Mouse (Mus musculus): ENCODE results near the gene Gm17657. TPM values are rescaled to one million over a fixed set of nuclear protein-coding genes. Genes with fewer than 3 reads are reported as not detected.

Gene Gm17657
- polyA plus RNA-seq, 1 experiment from 2014 or later: not detected

DNA sequence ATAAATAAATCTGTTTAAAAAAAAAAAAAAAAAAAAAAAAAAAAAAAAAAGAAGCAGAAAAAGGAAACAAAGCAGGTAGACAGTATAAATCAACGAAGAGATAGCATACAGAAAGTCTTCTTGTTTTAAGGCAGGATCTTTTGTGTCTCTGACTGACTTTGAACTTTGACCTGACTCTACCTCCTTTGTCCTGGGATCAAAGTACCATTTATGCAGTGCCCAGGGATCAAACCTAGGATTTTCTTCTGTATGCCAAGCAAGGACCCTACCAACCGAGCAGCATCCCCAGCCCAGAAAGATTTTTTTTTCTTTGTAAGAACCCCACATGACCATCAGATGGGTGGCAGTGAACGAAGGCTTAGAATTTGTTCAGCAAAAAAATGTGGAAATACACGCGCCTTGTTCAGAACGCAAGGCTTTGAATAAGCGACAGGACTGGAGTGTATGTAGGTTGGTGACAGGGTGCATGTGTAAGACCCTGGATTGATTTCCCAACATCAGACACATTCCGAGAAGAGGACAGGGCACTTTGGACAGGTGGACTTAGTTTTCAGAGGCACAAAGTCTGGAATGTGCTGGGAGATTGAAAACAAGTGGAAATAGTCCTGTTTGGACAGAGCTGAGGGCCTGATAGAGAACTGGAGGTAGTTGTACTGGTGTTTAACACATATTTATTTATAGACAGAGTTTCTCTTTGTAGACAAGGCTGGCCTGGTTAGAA is 61.0 kb downstream of the Gm17657 start:
- H3K36me3 ChIP-seq: peaks cover 5% of the 10 kb centered on the region
- 0 out of 2 replicates have a peak overlapping the region, but pooled peaks have one; percentile 89 for H3K4me3 ChIP-seq
- H3K27ac ChIP-seq: peak overlapping the region; percentile 98
- H3K9me3 ChIP-seq (replicated peaks): no peaks in the 10 kb centered on the region
- H3K27me3 ChIP-seq (ENCODE audit: low read depth, poor library complexity, severe bottlenecking): no peaks in the 10 kb centered on the region
- peaks cover 22% of the 10 kb centered on the region for H3K4me1 ChIP-seq
- WGBS: 84% methylated on average over 8 of the region's 8 CpGs
- no peak for DNase-seq (ENCODE audit: low spot score)

- Histone ChIP-seq H3K4me3 (no peak overlapping the region), H3K27ac (no peak overlapping the region), H3K4me1 (peaks cover 19% of the 10 kb centered on the region), H3K36me3 (no peaks in the 10 kb centered on the region), H3K27me3 (ENCODE audit: low read depth, poor library complexity, severe bottlenecking) (no peaks in the 10 kb centered on the region), H3K9me3 (replicated peaks) (no peaks in the 10 kb centered on the region; the same call in 1 of the 2 replicates)
- DNase-seq (ENCODE audit: low spot score): no peak
- WGBS: 74% methylated on average over 3 of the region's 3 CpGs
Measured at GRCm38 (mm10) chr17:29485336-29486233, 63.9 kb downstream of the Gm17657 start.

DNA sequence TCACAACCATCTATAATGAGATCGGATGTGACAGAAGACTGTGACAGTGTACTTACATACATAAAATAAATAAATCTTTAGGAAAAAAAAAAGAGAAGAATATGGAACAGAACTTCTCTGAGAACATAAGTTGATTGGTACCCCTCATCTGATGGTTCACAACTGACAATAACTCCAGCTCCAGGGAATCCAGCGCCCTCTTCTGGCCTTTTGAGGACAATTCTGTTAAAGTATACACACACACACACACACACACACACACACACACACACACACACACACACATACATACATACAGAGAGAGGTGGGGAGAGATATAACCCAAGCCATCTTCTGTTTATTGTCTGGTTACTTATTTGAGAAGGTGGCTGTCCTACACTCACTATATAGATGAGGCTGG is 65.0 kb downstream of the Gm17657 start:
- Histone ChIP-seq H3K27ac (no peak overlapping the region), H3K27me3 (ENCODE audit: low read depth, poor library complexity, severe bottlenecking) (no peaks in the 10 kb centered on the region), H3K36me3 (no peaks in the 10 kb centered on the region), H3K9me3 (replicated peaks) (no peaks in the 10 kb centered on the region; the same call in 1 of the 2 replicates), H3K4me1 (peaks cover 16% of the 10 kb centered on the region), H3K4me3 (no peak overlapping the region)
- WGBS: 89% methylated on average over 2 of the region's 2 CpGs
- no peak for DNase-seq (ENCODE audit: low spot score)

GRCm38 (mm10) chr17:29483282-29483681 is 66.2 kb downstream of the Gm17657 start:
- peaks cover 4% of the 10 kb centered on the region for H3K4me1 ChIP-seq
- no peaks in the 10 kb centered on the region for H3K36me3 ChIP-seq
- no peaks in the 10 kb centered on the region; the same call in 1 of the 2 replicates for H3K9me3 ChIP-seq (replicated peaks)
- no peak overlapping the region for H3K27ac ChIP-seq
- no peaks in the 10 kb centered on the region for H3K27me3 ChIP-seq (ENCODE audit: low read depth, poor library complexity, severe bottlenecking)
- 95% methylated on average over 2 of the region's 2 CpGs for WGBS
- no peak for DNase-seq (ENCODE audit: low spot score)
- H3K4me3 ChIP-seq: no peak overlapping the region

GRCm38 (mm10) chr17:29482632-29483031 is 66.8 kb downstream of the Gm17657 start:
- WGBS: 94% methylated on average over 7 of the region's 7 CpGs

GRCm38 (mm10) chr17:29480256-29480655 is 69.2 kb downstream of the Gm17657 start:
- H3K4me1 ChIP-seq: 0 out of 2 replicates have a peak, but pooled peaks cover 4% of the 10 kb centered on the region
- DNase-seq (ENCODE audit: low spot score): no peak
- WGBS: 88% methylated on average over 2 of the region's 2 CpGs
- H3K27ac ChIP-seq: no peak overlapping the region
- no peaks in the 10 kb centered on the region for H3K36me3 ChIP-seq
- no peaks in the 10 kb centered on the region for H3K27me3 ChIP-seq (ENCODE audit: low read depth, poor library complexity, severe bottlenecking)
- no peaks in the 10 kb centered on the region; the same call in 1 of the 2 replicates for H3K9me3 ChIP-seq (replicated peaks)
- no peak overlapping the region for H3K4me3 ChIP-seq

More at GRCm38 (mm10) chr17:29482632-29483031, 66.8 kb downstream of the Gm17657 start:
- H3K27me3 ChIP-seq (ENCODE audit: low read depth, poor library complexity, severe bottlenecking): no peaks in the 10 kb centered on the region
- no peaks in the 10 kb centered on the region for H3K36me3 ChIP-seq
- no peaks in the 10 kb centered on the region; the same call in 1 of the 2 replicates for H3K9me3 ChIP-seq (replicated peaks)
- DNase-seq (ENCODE audit: low spot score): no peak
- no peak overlapping the region for H3K27ac ChIP-seq
- H3K4me3 ChIP-seq: no peak overlapping the region
- H3K4me1 ChIP-seq: 0 out of 2 replicates have a peak, but pooled peaks cover 4% of the 10 kb centered on the region

- H3K4me1 ChIP-seq: 0 out of 2 replicates have a peak, but pooled peaks cover 4% of the 10 kb centered on the region
Measured at GRCm38 (mm10) chr17:29478271-29478670, 71.2 kb downstream of the Gm17657 start.

GRCm38 (mm10) chr17:29477357-29477756 is 72.1 kb downstream of the Gm17657 start:
- 90% methylated on average over 10 of the region's 10 CpGs for WGBS
- Histone ChIP-seq H3K36me3 (no peaks in the 10 kb centered on the region), H3K27ac (no peak overlapping the region), H3K4me3 (no peak overlapping the region), H3K9me3 (replicated peaks) (no peaks in the 10 kb centered on the region; the same call in 1 of the 2 replicates), H3K27me3 (ENCODE audit: low read depth, poor library complexity, severe bottlenecking) (no peaks in the 10 kb centered on the region), H3K4me1 (0 out of 2 replicates have a peak, but pooled peaks cover 4% of the 10 kb centered on the region)
- DNase-seq (ENCODE audit: low spot score): no peak

More at GRCm38 (mm10) chr17:29478271-29478670, 71.2 kb downstream of the Gm17657 start:
- Histone ChIP-seq H3K4me3 (no peak overlapping the region), H3K27me3 (ENCODE audit: low read depth, poor library complexity, severe bottlenecking) (no peaks in the 10 kb centered on the region), H3K9me3 (replicated peaks) (no peaks in the 10 kb centered on the region; the same call in 1 of the 2 replicates), H3K36me3 (no peaks in the 10 kb centered on the region), H3K27ac (no peak overlapping the region)
- WGBS: 90% methylated on average over 4 of the region's 4 CpGs
- DNase-seq (ENCODE audit: low spot score): no peak

DNA sequence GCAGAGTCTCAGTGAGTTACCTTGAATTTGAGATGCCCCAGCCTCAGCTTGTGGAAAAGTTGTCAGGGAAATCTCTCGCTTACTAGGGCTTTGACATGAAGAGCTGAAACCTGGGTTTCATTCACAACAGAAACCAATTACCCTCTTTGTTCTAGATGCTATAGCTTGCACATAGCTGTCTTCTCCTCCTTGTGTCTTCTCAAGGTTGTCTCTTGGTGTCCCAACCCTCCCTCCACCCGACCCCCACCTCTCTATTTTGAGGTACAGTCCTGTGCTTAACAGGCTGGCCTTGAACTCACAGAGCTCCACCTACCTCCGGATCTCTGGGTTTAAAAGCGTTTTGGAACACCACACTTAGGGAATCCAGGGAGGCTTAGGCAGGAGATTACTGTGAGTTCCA is 73.0 kb downstream of the Gm17657 start:
- no peaks in the 10 kb centered on the region for H3K27me3 ChIP-seq (ENCODE audit: low read depth, poor library complexity, severe bottlenecking)
- no peak overlapping the region for H3K27ac ChIP-seq
- H3K9me3 ChIP-seq (replicated peaks): no peaks in the 10 kb centered on the region
- WGBS: 80% methylated on average over 4 of the region's 4 CpGs
- H3K4me3 ChIP-seq: no peak overlapping the region
- H3K4me1 ChIP-seq: 0 out of 2 replicates have a peak, but pooled peaks cover 3% of the 10 kb centered on the region
- no peak for DNase-seq (ENCODE audit: low spot score)
- H3K36me3 ChIP-seq: no peaks in the 10 kb centered on the region

GRCm38 (mm10) chr17:29475142-29475541 is 74.3 kb downstream of the Gm17657 start:
- Histone ChIP-seq H3K27ac (no peak overlapping the region), H3K4me1 (peaks cover 6% of the 10 kb centered on the region; the same call in 1 of the 2 replicates), H3K36me3 (no peaks in the 10 kb centered on the region), H3K27me3 (ENCODE audit: low read depth, poor library complexity, severe bottlenecking) (no peaks in the 10 kb centered on the region), H3K9me3 (replicated peaks) (no peaks in the 10 kb centered on the region), H3K4me3 (no peak overlapping the region)
- 94% methylated on average over 3 of the region's 3 CpGs for WGBS
- no peak for DNase-seq (ENCODE audit: low spot score)

DNA sequence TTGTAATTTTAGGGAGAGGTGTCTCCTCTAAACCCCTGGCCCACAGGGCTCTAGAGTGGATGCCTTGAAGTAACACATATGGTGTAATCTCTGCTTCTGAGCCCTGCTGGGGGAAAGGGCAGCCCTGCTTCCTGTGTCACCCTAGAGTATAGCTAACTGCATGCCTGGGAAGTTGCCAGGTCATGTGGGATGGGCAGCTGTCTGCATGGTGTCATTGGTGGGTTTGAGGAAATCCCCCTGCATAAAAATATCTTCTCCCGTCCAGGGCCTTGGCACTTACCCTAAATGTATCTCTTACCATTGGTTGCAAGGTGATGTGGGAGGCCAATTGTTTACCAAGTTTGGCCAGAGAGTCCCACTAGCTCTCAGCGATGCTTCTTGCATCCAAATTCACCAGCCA is 75.4 kb downstream of the Gm17657 start:
- WGBS: 87% methylated on average over 2 of the region's 2 CpGs
- no peaks in the 10 kb centered on the region for H3K27me3 ChIP-seq (ENCODE audit: low read depth, poor library complexity, severe bottlenecking)
- H3K4me1 ChIP-seq: peaks cover 16% of the 10 kb centered on the region
- H3K27ac ChIP-seq: no peak overlapping the region
- no peak overlapping the region for H3K4me3 ChIP-seq
- no peaks in the 10 kb centered on the region for H3K9me3 ChIP-seq (replicated peaks)
- no peaks in the 10 kb centered on the region for H3K36me3 ChIP-seq
- no peak for DNase-seq (ENCODE audit: low spot score)

DNA sequence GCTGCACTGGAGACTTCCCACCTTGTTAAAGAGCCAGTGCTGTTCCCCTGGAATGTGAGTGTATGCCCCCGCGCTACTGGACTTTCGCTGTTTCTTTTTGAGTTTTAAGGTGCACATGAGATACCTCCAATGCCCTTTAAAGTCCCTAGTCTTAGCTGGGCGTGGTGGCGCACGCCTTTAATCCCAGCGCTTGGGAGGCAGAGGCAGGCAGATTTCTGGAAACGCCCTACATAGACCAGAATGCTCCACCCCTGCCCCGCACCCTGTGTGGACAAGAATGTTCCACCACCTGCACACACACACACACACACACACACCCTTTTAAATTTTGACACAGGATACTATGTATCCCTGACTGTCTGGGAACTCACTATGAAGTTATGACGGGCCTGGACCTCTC is 76.0 kb downstream of the Gm17657 start:
- no peak for DNase-seq (ENCODE audit: low spot score)
- Histone ChIP-seq H3K4me3 (no peak overlapping the region), H3K36me3 (no peaks in the 10 kb centered on the region), H3K27me3 (ENCODE audit: low read depth, poor library complexity, severe bottlenecking) (no peaks in the 10 kb centered on the region), H3K9me3 (replicated peaks) (no peaks in the 10 kb centered on the region), H3K27ac (no peak overlapping the region), H3K4me1 (peaks cover 18% of the 10 kb centered on the region)
- 98% methylated on average over 10 of the region's 10 CpGs for WGBS

All from limb, embryonic 10.5 days (tissue).